Mouse (Mus musculus): ENCODE results near the gene Ank3.
A peak's percentile ranks its signal among the peaks of the same experiment; 100 is the strongest.
"Not testable (repeated sequence)": the region's sequence is repeated elsewhere in the genome, so short reads cannot be mapped to it uniquely, and the experiment has no call there.

Gene Ank3

DNA sequence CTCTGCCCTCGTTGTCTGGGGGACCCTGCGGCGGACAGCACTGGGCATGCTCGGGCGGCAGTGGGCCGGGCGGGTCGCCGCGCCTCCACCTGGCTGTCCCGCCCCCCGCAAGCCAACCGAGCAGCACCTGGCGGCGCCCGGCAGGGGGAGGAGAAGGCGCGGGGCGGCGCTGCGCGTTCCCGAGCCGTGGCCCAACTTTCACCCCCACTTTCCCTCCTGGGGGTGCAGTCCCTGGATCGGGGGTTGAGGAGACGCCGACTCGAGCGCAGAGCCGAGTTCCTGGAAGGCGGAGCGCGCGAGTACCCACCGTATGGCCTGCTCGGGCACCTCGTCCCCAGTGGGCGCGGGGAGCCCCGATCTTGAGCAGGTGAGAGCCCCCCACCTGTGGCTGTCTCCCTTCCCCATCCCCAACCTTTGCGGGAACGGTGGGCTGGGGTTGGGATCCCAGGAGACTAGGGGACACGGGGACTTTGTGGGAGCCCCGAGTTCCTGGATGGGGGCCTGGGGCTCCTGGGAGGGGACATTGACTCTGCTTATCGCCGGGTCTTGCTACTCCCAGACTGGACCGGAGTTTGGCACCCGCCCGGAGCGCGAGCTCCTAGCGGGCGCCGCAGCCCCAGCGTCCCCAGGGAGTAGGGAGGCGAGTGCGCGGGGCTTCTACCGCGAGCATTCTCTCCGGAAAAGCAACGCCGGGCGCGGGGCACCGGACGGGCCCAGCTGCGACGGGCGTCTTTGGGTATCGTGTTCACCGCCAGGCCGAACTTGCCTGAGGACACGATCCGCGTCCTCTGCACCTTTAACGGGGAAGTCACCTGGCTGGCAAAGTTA lies at the start of gene Ank3:
Ank3 (plus strand) TSS at position 11 of the 828 bp plus-strand sequence.
- DNase-seq (ENCODE audit: low spot score): peak; percentile 52

DNA sequence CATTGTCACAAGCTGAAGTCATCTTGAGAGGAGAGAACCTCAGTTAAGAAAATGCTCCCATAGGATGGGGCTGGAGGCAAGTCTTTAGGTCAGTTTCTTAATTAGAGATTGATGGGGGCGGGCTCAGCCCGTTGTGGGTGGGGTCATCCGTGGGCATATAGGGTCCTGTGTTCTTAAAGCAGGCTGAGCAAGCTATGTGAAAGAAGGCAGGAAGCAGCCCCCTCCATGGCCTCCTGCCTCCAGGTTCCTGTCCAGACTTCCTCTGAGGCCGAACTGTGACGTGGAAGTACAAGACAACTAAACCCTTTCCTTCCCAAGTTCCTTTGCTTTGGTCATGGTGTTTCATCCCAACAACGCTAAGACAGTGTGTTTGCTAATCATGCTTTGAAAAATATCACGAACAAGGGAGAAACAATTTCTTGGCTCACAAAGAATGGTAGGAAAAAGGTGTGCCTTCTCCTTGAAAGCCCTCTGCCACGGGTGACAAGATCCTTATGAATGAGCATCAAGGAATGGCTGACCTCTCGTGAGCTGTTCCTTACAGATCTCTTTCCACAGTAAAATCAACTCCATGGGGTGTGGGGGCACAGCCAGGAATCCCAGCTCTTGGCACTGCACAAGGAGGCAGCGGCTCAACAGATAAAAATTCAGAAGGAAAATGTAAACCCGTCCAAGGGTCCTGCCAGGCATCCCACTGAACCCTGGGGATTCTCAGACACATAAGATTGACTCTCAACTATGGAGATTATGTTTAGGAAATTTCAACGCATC lies 47.3 kb upstream of the Ank3 start:
- peak; percentile 63 for DNase-seq (ENCODE audit: low spot score)

DNA sequence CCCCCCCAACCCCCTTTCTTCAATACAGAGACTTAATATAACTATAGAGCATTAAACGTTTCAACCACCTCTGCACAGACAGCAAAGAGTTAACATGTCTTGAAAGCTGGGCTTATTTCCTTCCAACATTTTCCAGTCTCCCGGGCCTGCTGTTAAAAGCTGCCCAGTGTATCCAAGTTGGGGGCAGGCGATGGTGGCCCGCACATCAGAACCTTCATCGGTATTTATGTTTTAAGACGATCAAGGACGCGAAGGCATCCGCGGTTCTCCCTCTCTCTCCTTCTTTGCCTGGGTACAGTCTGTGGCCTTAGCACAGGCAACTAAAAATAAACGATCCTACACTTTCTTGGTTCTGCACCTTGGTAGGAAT lies 46.7 kb upstream of the Ank3 start:
- peak; percentile 32 for DNase-seq (ENCODE audit: low spot score)

DNA sequence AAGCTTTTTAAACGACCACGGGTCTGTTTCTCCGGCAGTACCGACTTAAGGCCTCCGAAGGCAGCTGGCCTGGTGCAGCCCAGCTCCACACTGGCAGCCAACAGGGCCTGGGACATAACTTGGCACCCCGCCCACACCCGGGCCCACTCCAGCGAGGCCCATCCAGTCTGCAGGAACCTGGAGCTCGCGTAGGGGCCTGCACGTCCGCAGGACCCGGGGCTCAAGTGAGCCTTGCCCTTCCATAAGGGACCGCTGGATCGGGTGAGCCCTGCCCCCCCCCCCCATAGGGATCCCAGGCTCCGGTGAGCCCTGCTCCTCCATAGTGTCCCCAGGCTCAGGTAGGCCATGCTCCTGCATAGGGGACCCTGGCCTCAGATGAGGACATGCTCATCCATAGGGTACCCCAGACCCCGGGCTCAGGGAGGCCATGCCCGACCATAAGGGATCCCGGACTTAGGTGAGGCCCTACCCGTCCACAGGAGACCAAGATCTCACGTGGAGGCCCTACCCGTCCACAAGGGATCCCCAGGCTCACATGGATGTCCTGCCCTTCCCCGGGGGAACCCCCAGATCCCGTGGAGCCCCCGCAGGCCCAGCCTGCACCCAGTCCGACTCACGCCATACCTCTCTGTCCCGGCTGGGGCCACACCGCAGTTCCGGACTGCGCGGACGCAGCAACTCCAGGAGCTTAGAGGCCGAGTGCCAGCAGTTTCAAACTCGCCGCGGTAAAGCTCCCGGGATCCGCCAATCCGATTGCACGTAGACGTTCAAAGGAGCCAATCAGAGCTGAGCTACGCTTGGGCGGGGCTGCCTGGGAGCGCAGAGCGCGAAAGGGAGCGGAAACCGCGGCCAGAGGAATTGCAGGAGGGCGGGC lies 46.1 kb upstream of the Ank3 start, which contains the start of gene Cdk1:
Cdk1 (minus strand) TSS at position 727 of the 874 bp plus-strand sequence.
- DNase-seq (ENCODE audit: low spot score): peak; percentile 99

DNA sequence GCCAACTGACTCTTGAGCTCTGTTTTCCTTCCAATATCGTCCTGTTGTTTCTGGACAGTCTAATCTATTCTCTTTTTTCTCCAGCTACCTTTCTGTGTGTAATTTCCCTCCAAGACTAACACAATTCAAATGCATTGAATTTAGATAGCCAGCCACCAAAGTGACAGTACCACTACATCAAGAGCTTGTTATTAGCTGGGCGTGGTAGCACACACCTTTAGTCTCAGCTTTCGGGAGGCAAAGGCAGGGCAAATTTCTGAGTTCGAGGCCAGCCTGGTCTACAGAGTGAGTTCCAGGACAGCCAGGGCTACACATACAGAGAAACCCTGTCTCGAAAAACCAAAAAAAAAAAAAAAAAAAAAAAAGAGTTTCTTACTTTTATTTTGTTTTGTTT lies 45.5 kb upstream of the Ank3 start:
- not testable (repeated sequence) for DNase-seq (ENCODE audit: low spot score)

DNA sequence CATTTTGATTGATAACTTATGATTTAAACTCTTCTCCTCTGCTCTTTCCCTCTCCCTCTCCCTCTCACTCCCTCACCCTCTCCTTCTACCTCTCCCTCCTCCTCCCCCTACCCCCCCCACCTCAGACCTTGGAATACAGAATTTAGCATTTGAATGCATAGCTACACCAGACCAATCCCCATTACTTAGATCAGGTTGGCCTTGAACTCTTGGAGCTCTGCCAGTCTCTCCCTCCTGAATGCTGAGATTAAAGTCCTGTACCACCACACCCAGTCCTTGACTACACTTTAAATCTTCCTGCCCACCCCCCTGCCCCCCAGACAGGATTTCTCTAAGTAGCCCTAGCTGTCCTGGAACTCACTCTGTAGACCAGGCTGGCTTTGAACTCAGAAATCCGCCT lies 38.9 kb upstream of the Ank3 start:
- DNase-seq (ENCODE audit: low spot score): no peak

DNA sequence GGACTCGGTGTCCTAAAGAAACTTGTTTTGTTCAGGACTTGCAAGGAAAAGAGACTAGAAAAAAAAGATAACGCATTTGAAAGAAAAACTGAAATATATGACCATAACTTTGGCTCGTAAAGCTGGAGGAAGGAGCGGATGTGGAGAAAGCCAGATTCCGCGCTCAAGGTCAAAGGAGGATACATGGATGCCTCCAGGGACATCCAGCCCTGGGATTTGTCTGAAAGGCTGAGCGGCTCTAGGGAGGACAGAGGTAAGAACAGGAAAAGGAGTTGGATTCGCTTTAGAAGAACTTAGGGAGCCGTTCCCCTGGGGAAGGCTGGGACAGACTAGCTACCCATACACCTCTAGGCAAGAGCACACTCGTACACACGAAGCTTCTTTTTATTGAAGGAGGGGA lies 32.4 kb upstream of the Ank3 start:
- DNase-seq (ENCODE audit: low spot score): no peak

DNA sequence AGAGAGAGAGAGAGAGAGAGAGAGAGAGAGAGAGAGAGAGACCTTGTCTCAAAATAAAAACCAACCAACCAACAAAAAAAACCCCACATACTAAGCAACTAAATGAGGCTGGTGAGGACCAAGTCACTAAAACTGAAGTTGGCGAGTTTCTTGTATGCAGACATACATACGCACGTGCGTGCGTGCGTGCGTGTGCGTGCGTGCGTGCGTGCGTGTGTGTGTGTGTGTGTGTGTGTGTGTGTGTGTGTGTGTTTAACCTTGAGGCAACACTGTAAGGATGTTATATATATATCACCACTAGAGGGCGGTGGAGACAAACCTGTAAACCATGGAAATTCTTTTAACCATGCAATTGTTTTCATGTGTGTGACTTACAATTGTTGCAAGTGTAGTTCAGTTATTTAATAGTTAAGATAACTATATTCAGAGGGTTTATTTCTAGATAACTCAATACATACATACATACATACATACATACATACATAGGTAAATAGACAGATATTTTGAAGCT lies 31.6 kb upstream of the Ank3 start:
- DNase-seq (ENCODE audit: low spot score): peak; percentile 67

DNA sequence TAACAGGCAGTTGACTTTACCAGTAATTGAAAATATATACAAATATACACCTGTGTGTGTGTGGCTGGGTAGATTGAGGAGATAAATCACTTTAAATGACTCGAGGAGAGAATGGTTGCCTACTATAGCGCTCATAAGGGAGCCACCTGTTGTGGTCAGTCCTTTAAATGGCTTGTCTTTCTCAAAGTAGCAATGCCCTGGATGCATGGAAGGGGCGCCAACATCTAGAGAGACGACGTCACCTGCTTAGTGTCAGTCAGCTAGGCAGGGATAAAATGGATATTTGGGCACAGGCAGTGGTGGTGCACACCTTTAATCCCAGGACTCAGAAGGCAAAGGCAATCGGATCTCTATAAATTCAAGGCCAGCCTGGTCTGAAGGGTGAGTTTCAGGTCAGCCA lies 29.3 kb upstream of the Ank3 start:
- no peak for DNase-seq (ENCODE audit: low spot score)

DNA sequence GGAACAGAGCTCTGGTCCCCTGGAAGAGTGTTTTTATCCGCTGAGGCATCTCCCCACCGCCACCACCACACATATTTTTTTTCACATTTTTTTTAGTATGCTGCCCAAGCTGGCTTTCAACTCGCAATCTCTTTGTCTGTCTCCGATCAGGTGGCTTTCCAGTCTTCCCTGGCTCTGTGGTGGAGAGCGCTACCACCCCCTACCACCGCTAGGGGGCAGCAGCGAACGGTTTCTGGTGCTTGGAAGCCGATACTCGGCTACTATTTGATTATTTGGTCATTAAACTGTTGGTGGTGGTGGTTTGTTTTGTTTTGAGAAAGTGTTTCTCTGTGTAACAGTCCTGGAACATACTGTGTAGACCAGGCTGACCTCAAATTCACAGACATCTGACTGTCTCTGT lies 27.1 kb upstream of the Ank3 start:
- peak; percentile 79 for DNase-seq (ENCODE audit: low spot score)

DNA sequence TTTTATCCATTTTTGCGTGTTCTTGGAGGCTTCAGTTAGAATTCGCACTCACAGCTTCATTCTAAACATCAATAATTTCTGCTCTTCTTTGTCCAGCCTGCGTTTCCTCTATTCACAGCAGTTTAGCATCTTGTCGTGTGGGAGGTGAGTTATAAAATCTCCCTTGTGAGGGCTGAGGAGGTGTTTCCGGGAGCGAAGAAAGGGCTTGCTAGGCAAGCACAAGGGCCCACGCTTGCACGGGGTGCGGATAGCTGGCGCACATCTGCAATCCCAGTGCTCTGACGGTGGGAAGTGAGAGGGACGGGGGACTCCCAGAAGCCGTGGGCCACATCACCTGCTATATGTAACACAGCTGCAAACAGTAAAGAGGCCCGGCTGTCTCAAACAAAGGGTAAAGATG lies 26.5 kb upstream of the Ank3 start:
- DNase-seq (ENCODE audit: low spot score): no peak

DNA sequence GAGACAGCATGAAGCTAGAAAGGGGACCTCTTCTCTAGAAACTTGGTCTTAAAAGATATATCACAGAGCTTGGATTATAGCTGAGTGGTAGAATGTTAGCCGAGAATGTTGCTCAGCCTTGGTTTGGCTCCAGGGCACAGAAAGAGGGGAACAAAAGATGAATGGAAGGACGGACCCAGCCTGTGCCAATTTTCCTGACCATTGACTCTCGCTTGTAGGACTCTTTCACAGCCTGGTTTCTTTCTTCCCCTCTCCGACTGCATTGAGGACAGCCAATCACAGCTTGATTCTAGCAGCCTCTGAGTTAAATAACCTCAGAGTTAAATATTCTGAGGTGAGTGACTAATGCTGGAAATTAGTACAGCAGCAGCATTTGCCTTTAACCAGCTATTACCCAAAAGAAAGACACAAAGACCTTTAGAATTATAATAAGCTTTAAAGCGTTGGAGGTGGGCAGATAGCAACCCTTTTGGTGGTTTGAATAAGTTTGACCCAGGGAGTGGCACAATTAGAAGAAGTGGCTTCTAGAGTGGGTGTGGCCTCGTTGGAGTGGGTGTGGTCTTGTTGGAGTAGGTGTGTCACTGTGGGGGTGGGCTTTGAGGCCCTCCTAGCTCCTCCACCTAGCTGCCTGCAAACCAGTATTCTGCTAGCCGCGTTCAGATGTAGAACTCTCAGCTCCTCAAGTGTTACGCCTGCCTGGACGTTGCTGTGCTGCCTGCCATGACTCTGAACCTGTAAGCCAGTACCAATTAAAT lies 24.6 kb upstream of the Ank3 start:
- DNase-seq (ENCODE audit: low spot score): no peak

DNA sequence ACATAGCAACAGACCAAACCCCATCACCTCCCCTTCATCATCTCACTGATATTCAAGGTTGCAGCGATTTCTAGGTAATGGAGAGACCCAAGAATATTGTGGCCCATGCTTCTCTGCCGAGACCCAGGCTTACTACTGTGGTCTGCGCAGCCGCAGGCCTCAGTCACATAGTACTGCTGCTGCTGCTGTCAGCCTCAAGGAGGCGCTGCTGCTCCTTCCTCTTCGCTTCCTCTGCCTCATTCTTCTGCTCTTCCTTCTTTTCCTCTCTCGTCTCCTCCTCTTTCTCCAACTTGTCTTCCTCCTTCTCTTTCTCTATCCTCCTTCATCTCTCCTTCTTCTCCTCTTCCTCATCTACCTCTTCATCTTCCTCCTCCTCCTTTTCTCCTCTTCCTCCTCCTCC lies 23.4 kb upstream of the Ank3 start:
- DNase-seq (ENCODE audit: low spot score): no peak

DNA sequence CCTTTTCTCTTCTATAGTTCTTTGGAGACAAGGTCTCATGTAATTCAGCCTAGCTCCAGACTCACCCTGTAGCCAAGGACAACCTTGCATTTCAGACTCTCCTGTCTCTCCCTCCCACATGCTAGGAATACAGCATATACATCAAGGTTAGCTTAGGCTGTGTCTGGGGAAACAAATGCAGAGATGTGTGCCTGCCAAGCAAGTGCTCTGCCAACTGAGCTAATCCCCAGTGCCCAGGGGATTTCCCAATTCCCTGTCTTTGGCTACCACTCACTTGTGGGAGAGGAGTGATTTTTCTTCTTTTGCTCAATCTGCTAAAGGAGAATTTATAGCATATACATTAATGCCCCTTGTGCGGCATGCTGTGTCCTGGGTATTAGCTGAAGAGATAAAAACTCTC lies 15.4 kb upstream of the Ank3 start:
- DNase-seq (ENCODE audit: low spot score): no peak

DNA sequence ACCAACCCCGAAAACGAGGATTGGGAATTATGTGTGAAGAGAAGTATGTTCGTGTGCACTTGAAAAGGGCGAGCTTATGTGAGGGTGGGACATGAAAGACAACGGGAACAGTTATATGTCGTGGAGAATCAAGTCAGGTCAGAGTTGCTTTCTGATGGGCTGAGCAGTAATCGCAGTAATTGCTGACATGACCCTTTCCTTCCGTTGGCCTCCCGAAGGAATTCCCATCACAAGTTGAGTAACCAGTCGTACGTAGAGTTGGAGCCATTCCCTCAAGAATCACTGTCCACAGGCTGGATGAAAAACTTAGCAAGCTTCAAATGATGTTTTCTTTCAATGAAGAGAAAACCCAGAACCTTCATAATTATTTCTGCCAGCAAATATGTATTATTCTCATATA lies 13.9 kb upstream of the Ank3 start:
- no peak for DNase-seq (ENCODE audit: low spot score)

DNA sequence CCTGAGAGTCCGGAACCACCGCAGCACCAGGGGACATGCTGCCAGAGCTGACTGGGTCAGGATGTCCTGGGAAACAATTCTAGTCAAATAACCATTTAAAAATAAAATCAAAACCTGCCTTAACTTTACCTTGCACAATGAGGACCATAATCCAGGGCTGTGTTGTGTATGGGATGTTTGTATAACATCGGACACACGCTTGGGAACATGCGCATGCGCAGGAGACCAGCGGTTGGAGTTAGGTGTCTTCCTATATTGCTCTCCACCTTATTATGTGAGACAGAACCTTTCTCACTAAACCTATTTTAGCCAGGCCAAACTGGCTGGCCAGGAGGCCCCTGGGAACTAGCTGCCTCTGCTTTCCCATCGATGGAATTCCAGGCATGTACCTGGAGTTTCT lies 13.4 kb upstream of the Ank3 start:
- no peak for DNase-seq (ENCODE audit: low spot score)

DNA sequence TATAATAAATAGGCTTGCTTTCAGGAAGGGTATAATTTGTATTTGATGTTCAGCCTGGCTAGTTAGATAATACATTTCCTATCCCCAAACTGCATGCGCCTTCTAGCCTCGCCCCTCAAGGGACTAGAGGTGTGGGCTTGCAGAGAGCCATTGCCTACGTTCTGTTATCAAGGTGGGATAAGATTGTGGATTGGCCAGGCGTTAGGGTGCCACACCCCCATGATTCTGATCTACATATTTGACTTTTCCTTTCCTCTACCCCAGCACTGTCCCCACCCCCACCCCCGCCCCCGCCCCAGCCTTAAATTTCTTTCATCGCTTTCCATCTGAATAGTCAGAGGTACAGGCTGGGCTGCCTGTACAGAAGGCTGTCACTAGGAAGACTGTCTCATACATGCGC lies 11.8 kb upstream of the Ank3 start:
- DNase-seq (ENCODE audit: low spot score): no peak

DNA sequence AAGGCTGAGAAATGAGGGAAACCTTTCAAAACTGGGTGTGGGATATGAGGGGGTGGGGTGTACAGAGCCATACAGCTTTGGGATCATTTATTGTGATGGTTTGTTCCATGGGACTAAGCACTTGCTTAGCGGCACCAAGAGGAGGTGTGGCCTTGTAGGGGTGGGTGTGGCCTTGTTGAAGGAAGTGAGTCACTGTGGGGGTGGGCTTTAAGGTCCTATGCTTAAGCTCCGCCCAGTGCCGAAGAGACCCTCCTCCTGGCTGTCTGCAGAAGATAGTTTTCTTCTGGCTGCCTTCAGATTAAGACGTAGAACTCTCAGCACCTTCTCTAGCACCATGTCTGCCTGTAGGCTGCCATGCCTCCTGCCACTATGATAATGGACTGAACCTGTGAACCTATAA lies 9.1 kb upstream of the Ank3 start:
- DNase-seq (ENCODE audit: low spot score): no peak

DNA sequence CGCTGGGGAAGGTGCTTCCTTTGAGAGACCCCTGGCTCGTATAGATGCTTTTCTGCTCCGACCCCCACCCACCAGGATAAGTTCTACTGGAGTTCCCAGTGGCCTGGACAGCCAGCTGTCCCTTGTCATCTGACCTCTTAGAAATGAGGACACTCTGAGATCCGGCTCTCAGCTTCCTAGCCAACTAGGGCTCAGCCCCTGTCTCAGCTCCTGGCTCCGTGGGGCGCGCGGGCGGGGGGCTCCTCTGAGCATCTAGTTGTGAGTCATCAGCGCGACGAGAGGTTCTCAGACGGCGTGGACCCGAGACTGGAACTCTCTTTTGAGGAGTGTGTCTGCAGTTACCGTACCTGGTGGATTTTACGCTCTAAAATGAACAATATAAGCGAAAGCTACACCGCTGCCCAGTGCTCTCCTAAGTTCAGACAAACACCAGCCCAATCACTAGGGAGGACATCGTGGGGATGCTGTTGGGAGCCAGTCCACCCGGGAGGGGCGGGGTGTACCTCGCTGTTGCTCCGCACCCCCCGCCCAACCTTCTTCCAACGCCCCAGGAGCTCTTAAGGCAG lies 293 bp upstream of the Ank3 start:
- DNase-seq (ENCODE audit: low spot score): peak; percentile 45

DNA sequence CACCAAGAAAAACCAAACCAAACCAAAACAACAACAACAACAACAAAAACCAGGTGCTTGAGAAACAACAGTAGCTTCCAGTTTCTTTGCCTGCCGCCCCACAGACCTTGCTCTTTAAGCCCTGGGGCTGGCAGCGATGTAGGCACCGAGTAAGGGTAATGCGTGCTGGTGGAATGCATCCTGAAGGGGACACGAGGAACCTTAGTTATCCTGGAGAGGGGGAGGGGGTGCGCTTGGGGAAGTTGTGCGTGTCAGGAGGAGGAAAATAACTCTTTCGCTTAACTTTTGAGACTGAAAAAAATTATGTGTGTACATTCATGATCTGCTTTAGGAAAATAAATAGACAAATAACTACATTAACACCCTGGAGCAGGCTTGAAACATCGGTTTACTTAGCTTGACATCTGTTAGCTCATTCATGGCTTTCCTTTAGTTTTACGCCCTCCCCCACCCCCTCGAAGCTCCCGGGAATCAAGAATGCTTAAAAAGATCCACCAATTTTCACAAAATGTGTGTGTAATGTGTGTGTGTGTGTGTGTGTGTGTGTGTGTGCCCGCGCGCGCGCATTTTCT lies 1.3 kb downstream of the Ank3 start:
- peak; percentile 53 for DNase-seq (ENCODE audit: low spot score)

DNA sequence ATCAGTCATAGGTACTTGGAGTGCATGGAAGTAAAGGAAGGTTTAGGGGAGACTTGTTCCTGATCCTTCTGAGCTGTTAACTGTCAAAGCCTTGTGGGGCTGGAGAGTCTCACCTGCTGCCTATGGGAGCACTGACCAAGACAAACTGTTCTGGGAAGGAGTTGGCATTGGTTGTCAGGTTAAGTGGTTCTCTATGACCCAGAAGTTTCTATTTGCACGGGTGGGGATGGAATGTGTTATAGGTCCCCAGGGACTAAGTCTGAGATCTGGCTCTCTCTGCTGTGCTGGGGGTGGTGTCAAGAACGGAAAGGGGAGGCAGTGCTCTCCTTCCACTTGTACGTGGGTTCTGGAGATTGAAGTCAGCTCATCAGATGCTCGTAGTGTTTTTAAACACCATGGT lies 6.9 kb downstream of the Ank3 start:
- DNase-seq (ENCODE audit: low spot score): no peak

Measured in embryo, embryonic 10.5 days (tissue).